Mouse (Mus musculus) Muller cell, postnatal 12 days (primary cell): ENCODE results near the gene Tnfsf13.

Experiments
- DNase-seq: peaks from one replicate; pipeline ENCODE4 v3.0.0-alpha.2; 2015; ENCODE audit errors: inconsistent ontology term

Tnfsf13 gene

DNA sequence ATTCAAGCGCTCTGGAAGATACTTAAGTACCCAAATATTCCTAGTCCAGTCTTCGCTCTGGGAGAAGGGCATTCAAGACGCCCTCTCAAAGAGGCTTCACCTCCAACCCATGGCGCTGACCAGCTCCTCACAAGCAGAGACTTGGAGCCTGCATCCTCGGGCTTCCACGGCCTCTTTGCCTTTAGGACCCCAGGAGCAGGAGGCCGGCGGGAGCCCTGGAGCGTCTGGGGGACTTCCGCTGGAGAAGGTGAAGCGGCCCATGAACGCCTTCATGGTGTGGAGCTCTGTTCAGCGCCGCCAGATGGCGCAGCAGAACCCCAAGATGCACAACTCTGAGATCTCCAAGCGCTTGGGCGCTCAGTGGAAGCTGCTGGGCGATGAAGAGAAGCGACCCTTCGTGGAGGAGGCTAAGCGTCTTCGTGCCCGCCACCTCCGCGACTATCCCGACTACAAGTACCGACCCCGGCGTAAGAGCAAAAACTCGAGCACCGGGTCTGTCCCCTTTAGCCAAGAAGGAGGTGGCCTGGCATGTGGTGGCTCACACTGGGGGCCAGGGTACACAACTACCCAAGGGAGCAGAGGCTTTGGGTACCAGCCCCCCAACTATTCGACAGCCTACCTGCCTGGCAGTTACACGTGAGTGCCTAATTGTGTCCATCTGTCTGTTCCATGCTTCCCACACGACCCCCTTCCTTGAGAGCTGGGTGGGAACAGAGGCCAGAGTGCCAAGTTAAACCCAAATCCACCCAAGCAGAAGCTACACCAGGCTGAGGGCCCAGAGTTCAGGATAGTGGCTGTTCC, 30.1 kb downstream of the Tnfsf13 start, which contains the start of gene Sox15:
Gene Sox15, plus strand, starts transcription at position 51 of the 801 bp plus-strand sequence.
- peak; percentile 60 for DNase-seq

DNA sequence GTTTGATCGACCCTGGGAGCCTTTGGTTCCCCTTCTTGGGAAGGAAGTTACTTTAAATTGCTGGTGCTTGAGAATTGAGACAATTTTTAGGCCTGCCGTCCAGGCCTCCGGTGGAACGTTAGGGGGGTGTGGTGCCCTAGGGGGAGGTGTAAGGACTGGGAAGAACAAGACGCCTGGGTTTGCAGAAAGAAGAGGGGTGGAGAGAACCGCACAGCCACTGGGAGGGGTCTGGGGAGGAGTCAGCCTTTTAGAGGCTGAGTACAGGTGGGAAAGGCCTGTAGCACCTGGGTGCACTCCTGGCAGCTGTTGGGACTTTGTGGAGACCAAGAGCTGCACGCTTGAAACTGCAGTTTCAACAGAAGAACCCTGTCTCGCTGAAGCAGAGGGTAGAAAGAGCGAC, 30.8 kb downstream of the Tnfsf13 start:
- DNase-seq, result no peak

DNA sequence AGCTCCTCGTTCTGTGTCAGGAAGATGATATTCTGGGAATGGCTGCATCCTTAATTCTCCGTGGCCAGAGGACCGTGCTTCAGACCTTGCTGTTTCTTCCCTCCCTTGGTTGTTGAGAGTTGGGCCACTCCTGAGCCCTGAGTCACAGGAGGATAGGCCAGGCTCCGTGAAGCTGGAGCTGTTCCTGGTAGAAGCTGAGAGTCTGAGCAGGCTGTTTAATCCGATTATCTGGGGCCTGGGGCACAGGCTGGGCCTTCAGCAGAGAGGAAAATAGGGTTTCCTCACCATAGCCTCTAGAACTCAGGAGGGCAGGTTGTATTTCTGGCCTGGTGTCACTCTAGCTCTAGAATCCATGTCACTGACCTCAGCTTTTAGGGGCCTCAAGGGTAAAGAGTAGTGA, 32.2 kb downstream of the Tnfsf13 start:
- DNase-seq, result no peak

DNA sequence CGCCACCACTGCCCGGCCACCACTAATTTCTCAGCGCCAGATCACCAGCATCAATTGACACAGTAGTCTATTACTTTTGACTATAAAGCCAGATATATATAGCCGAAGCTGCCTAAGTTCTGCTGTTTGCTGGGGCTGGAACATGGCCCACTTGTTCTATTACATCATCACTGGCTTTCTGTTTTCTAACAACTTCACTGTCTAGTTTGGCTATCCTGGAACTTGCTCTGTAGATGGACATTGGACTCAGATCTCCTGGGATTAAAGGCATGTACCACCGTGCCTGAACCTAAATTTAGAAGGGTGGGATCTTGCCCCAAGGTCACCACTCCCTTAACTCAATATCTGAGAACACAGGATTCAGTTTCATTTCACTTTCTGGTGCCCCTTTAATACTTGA, 39.7 kb downstream of the Tnfsf13 start:
- no peak for DNase-seq

DNA sequence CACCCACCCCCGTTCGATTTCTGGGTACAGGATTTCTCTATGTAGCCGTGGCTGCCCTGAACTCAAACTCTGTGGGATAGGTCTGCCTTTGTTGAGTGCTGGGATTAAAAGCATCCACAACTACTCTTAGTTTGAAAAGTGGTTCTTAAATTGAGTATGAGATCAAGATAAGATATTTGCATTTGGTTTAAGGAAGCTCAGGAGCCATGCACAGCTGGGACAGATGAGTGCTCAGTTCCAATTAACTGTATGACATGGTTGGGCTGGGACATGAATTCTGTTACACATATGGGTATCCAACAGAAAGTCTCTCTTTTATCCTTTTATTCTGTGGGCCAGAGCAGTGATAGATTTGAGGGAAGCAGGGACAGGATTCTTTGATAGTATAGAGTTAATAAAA, 50.1 kb downstream of the Tnfsf13 start:
- no peak for DNase-seq

DNA sequence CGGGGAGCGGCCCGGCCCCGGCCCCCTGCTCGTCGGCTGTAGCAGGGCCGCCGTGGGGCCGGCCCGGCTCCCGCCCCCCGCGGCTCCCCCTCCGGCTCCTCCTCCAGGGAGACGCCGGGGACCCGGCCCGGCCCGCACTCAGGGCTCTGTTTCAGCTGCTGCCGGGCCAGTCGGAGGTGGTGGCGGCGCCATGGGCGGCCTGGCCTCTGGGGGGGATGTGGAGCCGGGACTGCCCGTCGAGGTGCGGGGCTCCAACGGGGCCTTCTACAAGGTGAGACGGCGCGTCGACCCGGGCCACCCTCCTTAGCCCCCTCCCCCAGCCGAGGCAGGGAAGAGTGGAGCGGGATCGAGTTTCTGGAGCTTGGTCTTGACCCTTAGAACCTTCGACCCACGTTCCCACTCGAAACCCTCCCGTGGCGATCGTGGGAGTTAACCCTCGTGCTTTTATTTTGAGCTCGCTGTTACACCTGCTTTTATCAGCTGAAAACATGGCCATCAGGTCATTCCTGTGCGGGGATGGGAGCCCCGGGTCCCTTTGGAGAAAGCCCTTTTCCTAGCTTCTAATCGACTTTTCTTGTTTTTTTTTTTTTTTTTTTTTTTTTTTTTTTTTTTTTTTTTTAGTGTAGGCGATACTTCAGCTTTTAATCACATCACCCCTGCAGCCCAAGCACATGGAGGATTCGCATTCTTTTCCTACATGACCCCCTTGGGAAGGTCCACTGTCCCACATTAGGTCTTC, 52.3 kb downstream of the Tnfsf13 start:
- no peak for DNase-seq
